Mouse (Mus musculus) yolk sac, embryonic 10.5 days (tissue): Measurements from ENCODE around the gene Wnt6.
"Not testable (repeated sequence)": the region's sequence is repeated elsewhere in the genome, so short reads cannot be mapped to it uniquely, and the experiment has no call there.

Source experiments
- DNase-seq: peaks from one replicate; pipeline ENCODE4 v3.0.0-alpha.2; 2017; ENCODE audit warnings: low spot score

Wnt6 gene

GRCm38 (mm10) chr1:74806360-74807311, 34.9 kb downstream of the Wnt6 start:
- DNase-seq: no peak

- no peak for DNase-seq
Observed at GRCm38 (mm10) chr1:74807551-74808071, 35.9 kb downstream of the Wnt6 start.

GRCm38 (mm10) chr1:74808078-74808477, 36.4 kb downstream of the Wnt6 start:
- DNase-seq: peak; percentile 87

- no peak for DNase-seq
Observed at GRCm38 (mm10) chr1:74809007-74809406, 37.3 kb downstream of the Wnt6 start.

- DNase-seq: no peak
Observed at GRCm38 (mm10) chr1:74814931-74815647, 43.4 kb downstream of the Wnt6 start.

GRCm38 (mm10) chr1:74815965-74816364, 44.3 kb downstream of the Wnt6 start:
- not testable (repeated sequence) for DNase-seq

GRCm38 (mm10) chr1:74816612-74817199, 45.0 kb downstream of the Wnt6 start:
- peak; percentile 92 for DNase-seq

GRCm38 (mm10) chr1:74817219-74817618, 45.5 kb downstream of the Wnt6 start:
- no peak for DNase-seq

GRCm38 (mm10) chr1:74818509-74818908, 46.8 kb downstream of the Wnt6 start:
- DNase-seq: no peak

GRCm38 (mm10) chr1:74823598-74823997, 51.9 kb downstream of the Wnt6 start:
- not testable (repeated sequence) for DNase-seq

- DNase-seq: peak; percentile 16
Observed at GRCm38 (mm10) chr1:74824518-74825302, 53.0 kb downstream of the Wnt6 start.

GRCm38 (mm10) chr1:74830061-74830460, 58.4 kb downstream of the Wnt6 start:
- DNase-seq: no peak

- no peak for DNase-seq
Observed at GRCm38 (mm10) chr1:74833255-74833654, 61.6 kb downstream of the Wnt6 start.
